Mouse (Mus musculus): ENCODE data around the gene Stpg4. TPM values are rescaled to one million over a fixed set of nuclear protein-coding genes. Genes with fewer than 3 reads are reported as not detected.

The Stpg4 gene
- total and polyA plus RNA-seq, 2 experiments from 2014 or later = not detected

GRCm38 (mm10) chr17:87446767-87447611 is 19.4 kb upstream of the Stpg4 start, which contains the start of gene Calm2:
Gene Calm2, minus strand, starts transcription at chr17:87446935.
- DNase-seq (ENCODE audit: low spot score) (peak; percentile 94), ATAC-seq (ENCODE audit: insufficient read depth, low read depth) (peak; percentile 91)
- Histone ChIP-seq H3K4me3 (ENCODE audit: low read depth, low read length) (peak within 1 kb of the TSS; percentile 94), H3K4me1 (ENCODE audit: control insufficient read depth, insufficient read depth) (peaks cover 27% of the 10 kb centered on the region), H3K9me3 (replicated peaks; ENCODE audit: control insufficient read depth, low read length) (no peaks in the 10 kb centered on the region), H3K9ac (replicated peaks; ENCODE audit: low read depth, low read length) (peak within 1 kb of the TSS; percentile 98), H3K27me3 (ENCODE audit: control insufficient read depth, insufficient read depth, low read length) (no peaks in the 10 kb centered on the region), H3K27ac (ENCODE audit: low read depth) (peak within 1 kb of the TSS; percentile 97), H3K36me3 (replicated peaks; ENCODE audit: control insufficient read depth, insufficient read depth, low read length) (no peaks in the 10 kb centered on the region), H3K4me2 (ENCODE audit: low read depth, low read length) (peak within 1 kb of the TSS; percentile 72)
- TF ChIP-seq CTCF (IDR thresholded peaks at IDR 0.05; ENCODE audit: low read depth) (peak; percentile 22; the same call in 1 of the 2 replicates), EP300 (IDR thresholded peaks at IDR 0.05; ENCODE audit: low read depth) (peak; percentile 72)
- WGBS = under 1% methylated on average over 63 of the region's 69 CpGs

DNA sequence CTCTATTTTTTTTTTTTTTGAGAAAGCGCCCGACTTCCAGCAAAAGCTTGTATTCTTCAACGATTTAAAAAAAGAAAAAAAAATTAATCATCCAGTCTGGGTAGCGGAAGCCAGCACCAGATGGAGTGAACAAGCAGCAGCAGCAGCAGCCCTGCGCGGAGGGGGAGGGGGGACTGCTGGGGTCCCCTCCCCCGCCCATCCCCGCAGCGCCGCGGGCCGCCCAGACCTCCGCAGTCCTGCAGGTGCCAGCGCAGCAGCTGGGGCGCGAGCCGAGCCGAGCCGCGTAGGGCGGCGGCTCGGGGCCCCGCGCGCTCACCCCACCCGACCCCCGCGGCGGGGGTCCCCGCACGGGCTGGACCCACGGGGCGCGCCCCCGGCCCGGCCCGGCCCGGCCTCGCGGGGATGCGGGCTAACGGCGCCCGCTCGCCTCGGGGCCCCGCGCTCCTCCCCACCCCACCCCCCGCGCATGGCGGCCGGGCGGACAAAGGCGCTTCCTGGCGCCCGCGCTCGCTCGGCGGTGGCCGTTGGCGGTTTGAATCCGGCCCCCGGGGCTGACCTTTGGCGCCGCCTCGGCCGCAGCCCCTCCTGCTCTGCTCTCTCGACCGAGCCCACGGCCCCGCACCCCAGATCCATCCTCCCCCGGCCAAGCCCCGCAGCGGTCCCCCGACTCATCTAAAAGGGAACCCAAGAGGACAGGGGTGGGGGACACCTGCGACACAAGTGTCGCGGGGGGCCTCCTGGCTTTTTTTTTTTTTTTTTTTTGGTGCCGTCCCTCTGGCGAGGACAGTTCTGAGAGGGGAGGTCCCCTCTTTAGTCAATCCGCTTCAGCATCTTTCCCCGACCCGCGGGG is 18.6 kb upstream of the Stpg4 start:
- peak overlapping the region; percentile 94 for H3K4me3 ChIP-seq (ENCODE audit: low read depth, low read length)
- no peaks in the 10 kb centered on the region for H3K9me3 ChIP-seq (replicated peaks; ENCODE audit: control insufficient read depth, low read length)
- DNase-seq (ENCODE audit: low spot score) = peak; percentile 51
- WGBS = under 1% methylated on average over 33 of the region's 86 CpGs
- H3K4me2 ChIP-seq (ENCODE audit: low read depth, low read length) = peak overlapping the region; percentile 63
- H3K27ac ChIP-seq (ENCODE audit: low read depth) = peak overlapping the region; percentile 97
- 0 out of 2 replicates have a peak, but pooled peaks cover 5% of the 10 kb centered on the region for H3K36me3 ChIP-seq (replicated peaks; ENCODE audit: control insufficient read depth, insufficient read depth, low read length)
- no peaks in the 10 kb centered on the region for H3K27me3 ChIP-seq (ENCODE audit: control insufficient read depth, insufficient read depth, low read length)
- peaks cover 36% of the 10 kb centered on the region for H3K4me1 ChIP-seq (ENCODE audit: control insufficient read depth, insufficient read depth)
- TF ChIP-seq EP300 (IDR thresholded peaks at IDR 0.05; ENCODE audit: low read depth) (no peak; the same call in 1 of the 2 replicates), CTCF (IDR thresholded peaks at IDR 0.05; ENCODE audit: low read depth) (no peak)
- H3K9ac ChIP-seq (replicated peaks; ENCODE audit: low read depth, low read length) = peak overlapping the region; percentile 98
- peak; percentile 70 for ATAC-seq (ENCODE audit: insufficient read depth, low read depth)

GRCm38 (mm10) chr17:87445337-87445916 is 17.9 kb upstream of the Stpg4 start:
- Histone ChIP-seq H3K4me1 (ENCODE audit: control insufficient read depth, insufficient read depth) (peaks cover 37% of the 10 kb centered on the region), H3K4me3 (ENCODE audit: low read depth, low read length) (peak overlapping the region; percentile 94), H3K27me3 (ENCODE audit: control insufficient read depth, insufficient read depth, low read length) (no peaks in the 10 kb centered on the region)

DNA sequence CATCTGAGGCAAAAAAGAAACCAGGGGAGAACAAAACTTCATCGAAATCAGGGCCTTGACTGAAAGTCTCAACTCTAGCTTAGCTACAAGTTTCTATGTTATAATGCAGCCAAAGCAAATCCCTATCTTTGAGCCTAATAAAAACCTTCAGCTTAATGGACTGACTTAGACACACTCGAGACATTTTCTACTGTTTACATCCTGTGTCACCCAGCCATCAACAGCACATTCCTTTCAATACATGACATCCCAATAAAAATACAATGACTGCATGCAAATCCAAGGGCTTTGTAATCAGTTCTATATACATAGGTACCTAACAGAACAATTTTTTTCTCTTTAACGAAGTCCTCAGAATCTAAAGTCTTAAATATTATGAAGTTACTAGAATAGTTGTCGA is 17.2 kb upstream of the Stpg4 start:
- peak; percentile 22 for DNase-seq (ENCODE audit: low spot score)
- Histone ChIP-seq H3K9ac (replicated peaks; ENCODE audit: low read depth, low read length) (no peak overlapping the region), H3K4me1 (ENCODE audit: control insufficient read depth, insufficient read depth) (peaks cover 37% of the 10 kb centered on the region), H3K36me3 (replicated peaks; ENCODE audit: control insufficient read depth, insufficient read depth, low read length) (0 out of 2 replicates have a peak, but pooled peaks cover 5% of the 10 kb centered on the region), H3K27me3 (ENCODE audit: control insufficient read depth, insufficient read depth, low read length) (no peaks in the 10 kb centered on the region), H3K9me3 (replicated peaks; ENCODE audit: control insufficient read depth, low read length) (no peaks in the 10 kb centered on the region), H3K27ac (ENCODE audit: low read depth) (no peak overlapping the region), H3K4me2 (ENCODE audit: low read depth, low read length) (peak overlapping the region; percentile 63), H3K4me3 (ENCODE audit: low read depth, low read length) (peak overlapping the region; percentile 37)
- TF ChIP-seq EP300 (IDR thresholded peaks at IDR 0.05; ENCODE audit: low read depth) (no peak), CTCF (IDR thresholded peaks at IDR 0.05; ENCODE audit: low read depth) (no peak)
- 33% methylated on average over 4 of the region's 4 CpGs for WGBS
- ATAC-seq (ENCODE audit: insufficient read depth, low read depth) = no peak

More at GRCm38 (mm10) chr17:87445337-87445916, 17.9 kb upstream of the Stpg4 start:
- TF ChIP-seq EP300 (IDR thresholded peaks at IDR 0.05; ENCODE audit: low read depth) (no peak), CTCF (IDR thresholded peaks at IDR 0.05; ENCODE audit: low read depth) (no peak)
- H3K36me3 ChIP-seq (replicated peaks; ENCODE audit: control insufficient read depth, insufficient read depth, low read length) = 0 out of 2 replicates have a peak, but pooled peaks cover 5% of the 10 kb centered on the region
- H3K9me3 ChIP-seq (replicated peaks; ENCODE audit: control insufficient read depth, low read length) = no peaks in the 10 kb centered on the region
- ATAC-seq (ENCODE audit: insufficient read depth, low read depth) (no peak), DNase-seq (ENCODE audit: low spot score) (peak; percentile 39)
- peak overlapping the region; percentile 98 for H3K9ac ChIP-seq (replicated peaks; ENCODE audit: low read depth, low read length)
- peak overlapping the region; percentile 63 for H3K4me2 ChIP-seq (ENCODE audit: low read depth, low read length)
- WGBS = under 1% methylated on average over 13 of the region's 13 CpGs
- H3K27ac ChIP-seq (ENCODE audit: low read depth) = peak overlapping the region; percentile 97

DNA sequence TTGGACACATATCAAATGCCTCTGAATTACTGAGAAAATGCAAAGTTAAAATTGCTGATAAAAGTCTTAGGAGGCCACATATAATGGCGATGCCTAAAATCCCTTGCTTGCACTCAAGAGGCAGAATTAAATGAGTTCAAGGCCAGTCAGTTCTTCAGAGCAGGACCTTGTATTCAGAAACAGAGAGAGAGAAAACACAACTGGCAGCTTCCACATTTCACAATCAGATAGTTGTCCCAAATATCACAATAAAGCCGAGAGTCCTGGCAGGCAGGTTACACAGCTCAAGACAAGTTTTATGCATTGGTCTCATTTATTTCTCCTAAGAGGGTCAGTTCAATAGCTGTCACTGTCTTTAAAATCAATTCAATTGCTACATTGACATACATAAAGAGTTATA is 14.0 kb upstream of the Stpg4 start:
- peaks cover 9% of the 10 kb centered on the region; the same call in 1 of the 2 replicates for H3K36me3 ChIP-seq (replicated peaks; ENCODE audit: control insufficient read depth, insufficient read depth, low read length)
- WGBS = 55% methylated on average over 2 of the region's 2 CpGs
- H3K4me1 ChIP-seq (ENCODE audit: control insufficient read depth, insufficient read depth) = peaks cover 34% of the 10 kb centered on the region
- H3K27ac ChIP-seq (ENCODE audit: low read depth) = no peak overlapping the region
- H3K9ac ChIP-seq (replicated peaks; ENCODE audit: low read depth, low read length) = no peak overlapping the region
- TF ChIP-seq CTCF (IDR thresholded peaks at IDR 0.05; ENCODE audit: low read depth) (no peak), EP300 (IDR thresholded peaks at IDR 0.05; ENCODE audit: low read depth) (no peak)
- no peaks in the 10 kb centered on the region for H3K9me3 ChIP-seq (replicated peaks; ENCODE audit: control insufficient read depth, low read length)
- no peak overlapping the region for H3K4me2 ChIP-seq (ENCODE audit: low read depth, low read length)
- H3K27me3 ChIP-seq (ENCODE audit: control insufficient read depth, insufficient read depth, low read length) = no peaks in the 10 kb centered on the region
- no peak for ATAC-seq (ENCODE audit: insufficient read depth, low read depth)
- no peak for DNase-seq (ENCODE audit: low spot score)
- H3K4me3 ChIP-seq (ENCODE audit: low read depth, low read length) = no peak overlapping the region
